Mouse (Mus musculus): ENCODE data around the gene Frem1.

DNA sequence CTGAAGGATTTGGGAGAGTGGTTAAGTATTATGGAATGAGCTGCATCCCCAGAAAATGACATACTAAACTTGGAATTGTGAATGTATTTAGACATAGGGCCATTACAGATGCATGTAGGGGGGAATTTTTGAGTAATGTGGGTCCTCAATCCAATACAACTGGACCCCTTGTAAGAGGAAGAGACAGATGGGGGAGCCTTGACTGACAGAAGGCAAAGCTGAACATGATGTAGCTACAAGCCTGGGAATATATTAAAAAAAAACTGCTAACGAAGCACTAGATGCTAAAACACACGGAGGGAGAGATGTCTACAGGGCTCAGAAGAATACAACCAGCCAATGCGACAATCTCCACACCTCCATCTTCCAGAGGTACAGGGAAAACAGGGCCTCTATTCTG, 60.1 kb downstream of the Frem1 start:
- no peak for TF ChIP-seq POLR2A (IDR thresholded peaks at IDR 0.05; ENCODE audit: control insufficient read depth, low read depth, low read length)
- TF ChIP-seq CTCF (IDR thresholded peaks at IDR 0.05; ENCODE audit: control insufficient read depth, insufficient read depth, insufficient replicate concordance, low read depth, low read length) = no peak

Measured in testis, adult 2 months (tissue).